Mouse (Mus musculus): ENCODE results near the gene Prm1. TPM values are rescaled to one million over a fixed set of nuclear protein-coding genes. Genes with fewer than 3 reads are reported as not detected.

Gene Prm1
- total RNA-seq, 1 experiment = not detected

DNA sequence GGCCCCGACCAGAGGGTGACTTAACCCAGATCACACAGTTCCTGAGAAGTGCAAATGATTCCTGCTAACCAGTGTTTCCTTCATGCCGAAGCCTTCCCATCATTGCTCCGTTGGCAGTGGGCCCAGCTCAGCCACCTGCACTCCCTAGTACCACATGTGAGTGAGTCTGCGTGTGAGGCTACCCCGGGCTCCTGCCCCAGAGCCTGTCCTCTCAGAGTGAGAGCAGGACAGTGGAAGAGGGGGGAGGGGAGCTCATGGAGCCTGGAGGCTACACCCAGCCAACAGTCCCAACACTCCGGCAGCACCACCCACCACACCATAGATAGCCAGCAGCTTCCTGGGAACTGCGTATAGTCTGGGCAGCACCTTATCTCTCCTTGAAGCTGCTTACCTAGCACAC, 55.8 kb downstream of the Prm1 start:
- DNase-seq (ENCODE audit: low read depth, low spot score) = no peak
- TF ChIP-seq MAFK (IDR thresholded peaks at IDR 0.05; ENCODE audit: insufficient read depth, low read depth, low read length) (no peak), ZNF384 (IDR thresholded peaks at IDR 0.05; ENCODE audit: low read depth, low read length) (no peak), CHD2 (IDR thresholded peaks at IDR 0.05; ENCODE audit: low read depth, low read length) (no peak), ZC3H11A (IDR thresholded peaks at IDR 0.05; ENCODE audit: borderline replicate concordance, low read depth, low read length) (no peak), HCFC1 (IDR thresholded peaks at IDR 0.05; ENCODE audit: borderline replicate concordance, insufficient read depth, low read length) (no peak)
- no peak overlapping the region for H3K4me3 ChIP-seq (ENCODE audit: insufficient read depth in 1 of 2, low read depth in 1 of 2, low read length in 2 of 2, poor library complexity in 1 of 2, severe bottlenecking in 1 of 2)
- H3K27ac ChIP-seq (ENCODE audit: insufficient read depth, low read depth, low read length, poor library complexity, severe bottlenecking) = no peak overlapping the region
- H3K9ac ChIP-seq (ENCODE audit: insufficient read depth, low read depth, low read length, poor library complexity, severe bottlenecking) = no peak overlapping the region
- H3K9me3 ChIP-seq (ENCODE audit: control insufficient read depth, insufficient read depth, low read depth, low read length) = no peaks in the 10 kb centered on the region
- no peaks in the 10 kb centered on the region for H3K4me1 ChIP-seq (ENCODE audit: control insufficient read depth in 2 of 2, insufficient read depth in 2 of 2, low read length in 2 of 2, poor library complexity in 1 of 2)
- in situ Hi-C loops (cut with MboI; ENCODE audit: low sequenced_read_pairs in 2 of 2, unreplicated experiment in 2 of 2) = no loop called here
- H3K36me3 ChIP-seq (ENCODE audit: control insufficient read depth, insufficient read depth, low read length, poor library complexity, severe bottlenecking) = no peaks in the 10 kb centered on the region

DNA sequence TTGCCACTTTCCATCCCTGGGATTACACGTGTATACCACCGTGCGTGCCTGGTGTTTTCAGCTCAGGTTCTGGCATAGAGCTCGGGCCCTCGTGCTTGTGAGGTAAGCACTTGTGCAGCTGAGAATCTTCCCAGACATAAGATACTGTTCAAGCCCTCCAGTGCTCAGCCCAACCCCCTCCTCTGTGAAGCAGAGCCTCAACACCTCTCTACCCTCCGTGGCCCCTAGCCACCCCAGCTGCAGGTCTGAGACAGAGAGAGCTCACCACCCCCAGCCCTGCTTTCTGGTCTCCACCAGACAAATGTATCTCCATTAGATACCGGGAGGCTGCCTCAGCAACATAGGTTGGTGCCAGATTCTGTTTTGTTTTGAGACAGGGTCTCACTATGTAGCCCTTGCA, 56.4 kb downstream of the Prm1 start:
- no peak overlapping the region for H3K9ac ChIP-seq (ENCODE audit: insufficient read depth, low read depth, low read length, poor library complexity, severe bottlenecking)
- H3K36me3 ChIP-seq (ENCODE audit: control insufficient read depth, insufficient read depth, low read length, poor library complexity, severe bottlenecking) = no peaks in the 10 kb centered on the region
- no peak overlapping the region for H3K27ac ChIP-seq (ENCODE audit: insufficient read depth, low read depth, low read length, poor library complexity, severe bottlenecking)
- in situ Hi-C loops (cut with MboI; ENCODE audit: low sequenced_read_pairs in 2 of 2, unreplicated experiment in 2 of 2) = no loop called here
- H3K9me3 ChIP-seq (ENCODE audit: control insufficient read depth, insufficient read depth, low read depth, low read length) = no peaks in the 10 kb centered on the region
- H3K4me3 ChIP-seq (ENCODE audit: insufficient read depth in 1 of 2, low read depth in 1 of 2, low read length in 2 of 2, poor library complexity in 1 of 2, severe bottlenecking in 1 of 2) = no peak overlapping the region
- DNase-seq (ENCODE audit: low read depth, low spot score) = no peak
- H3K4me1 ChIP-seq (ENCODE audit: control insufficient read depth in 2 of 2, insufficient read depth in 2 of 2, low read length in 2 of 2, poor library complexity in 1 of 2) = no peaks in the 10 kb centered on the region
- no peak for TF ChIP-seq CHD2 (IDR thresholded peaks at IDR 0.05; ENCODE audit: low read depth, low read length)
- no peak for TF ChIP-seq ZC3H11A (IDR thresholded peaks at IDR 0.05; ENCODE audit: borderline replicate concordance, low read depth, low read length)
- no peak for TF ChIP-seq ZNF384 (IDR thresholded peaks at IDR 0.05; ENCODE audit: low read depth, low read length)
- TF ChIP-seq HCFC1 (IDR thresholded peaks at IDR 0.05; ENCODE audit: borderline replicate concordance, insufficient read depth, low read length) = no peak
- no peak for TF ChIP-seq MAFK (IDR thresholded peaks at IDR 0.05; ENCODE audit: insufficient read depth, low read depth, low read length)

Other genes starting within 250 kb of the Prm1 start
- 2.4 and 2.5 TPM in 2 replicates for gene Socs1, start 20.3 kb downstream of the Prm1 start, total RNA-seq (2012; rRNA removed)
- gene Tnp2, start 17.2 kb downstream of the Prm1 start, total RNA-seq (2012; rRNA removed) = not detected in 2 replicates
- gene Prm3, start 14.9 kb downstream of the Prm1 start, total RNA-seq (2012; rRNA removed) = not detected in 2 replicates
- not detected in 2 replicates for gene Prm2, start 9.7 kb downstream of the Prm1 start, total RNA-seq (2012; rRNA removed)
- gene Gm11172, start 7.1 kb upstream of the Prm1 start, total RNA-seq (2012; rRNA removed) = not detected in 2 replicates
- gene Rmi2, start 29.2 kb upstream of the Prm1 start, total RNA-seq (2012; rRNA removed) = 2.9 and 3.3 TPM in 2 replicates

All from ES-E14 (cell line).